Mouse (Mus musculus): ENCODE measurements at regions not wholly inside any gene's neighbourhood (a gene's known extent, or its start where the extent isn't known, plus 50 kb on each side); places are given as distances from the start of the nearest gene placed in this dataset.

- H3K4me1 ChIP-seq (ENCODE audit: control insufficient read depth, insufficient read depth, low read length), result no peaks in the 10 kb centered on the region
- ATAC-seq (peak; percentile 50; the same call in 1 of the 2 replicates), DNase-seq (ENCODE audit: low spot score) (peak; percentile 17)
- no peak overlapping the region for H3K4me3 ChIP-seq (ENCODE audit: low read depth, low read length)
- H3K9ac ChIP-seq (ENCODE audit: low read length), result no peak overlapping the region
- H3K36me3 ChIP-seq (ENCODE audit: control insufficient read depth, insufficient read depth, low read length), result no peaks in the 10 kb centered on the region
- H3K27me3 ChIP-seq (replicated peaks; ENCODE audit: control insufficient read depth, insufficient read depth, low read length), result no peaks in the 10 kb centered on the region
- 0 out of 2 replicates have a peak overlapping the region, but pooled peaks have one; percentile 3 for H3K27ac ChIP-seq (ENCODE audit: low read depth, low read length)
- no peaks in the 10 kb centered on the region for H3K9me3 ChIP-seq (replicated peaks; ENCODE audit: control insufficient read depth, low read length)
- no peak overlapping the region for H3K4me2 ChIP-seq (ENCODE audit: low read length)
- 27% methylated on average over 4 of the region's 4 CpGs for WGBS
Measured at GRCm38 (mm10) chr16:42488745-42489144, 148.3 kb upstream of the Gap43 start.

GRCm38 (mm10) chr16:42479978-42480377, 139.5 kb upstream of the Gap43 start:
- 71% methylated on average over 5 of the region's 5 CpGs for WGBS
- Histone ChIP-seq H3K27me3 (replicated peaks; ENCODE audit: control insufficient read depth, insufficient read depth, low read length) (no peaks in the 10 kb centered on the region), H3K9me3 (replicated peaks; ENCODE audit: control insufficient read depth, low read length) (no peaks in the 10 kb centered on the region), H3K4me2 (ENCODE audit: low read length) (no peak overlapping the region), H3K9ac (ENCODE audit: low read length) (no peak overlapping the region), H3K27ac (ENCODE audit: low read depth, low read length) (no peak overlapping the region), H3K4me1 (ENCODE audit: control insufficient read depth, insufficient read depth, low read length) (no peaks in the 10 kb centered on the region), H3K4me3 (ENCODE audit: low read depth, low read length) (no peak overlapping the region), H3K36me3 (ENCODE audit: control insufficient read depth, insufficient read depth, low read length) (no peaks in the 10 kb centered on the region)
- DNase-seq (ENCODE audit: low spot score) (no peak), ATAC-seq (no peak)

- no peak for ATAC-seq
Measured at GRCm38 (mm10) chr16:42466976-42467375, 126.5 kb upstream of the Gap43 start.

GRCm38 (mm10) chr16:42456335-42456984, 116.0 kb upstream of the Gap43 start:
- H3K9me3 ChIP-seq (replicated peaks; ENCODE audit: control insufficient read depth, low read length), result no peaks in the 10 kb centered on the region
- no peak overlapping the region for H3K4me3 ChIP-seq (ENCODE audit: low read depth, low read length)
- DNase-seq (ENCODE audit: low spot score) (no peak), ATAC-seq (no peak)
- H3K27ac ChIP-seq (ENCODE audit: low read depth, low read length), result no peak overlapping the region
- no peaks in the 10 kb centered on the region for H3K4me1 ChIP-seq (ENCODE audit: control insufficient read depth, insufficient read depth, low read length)
- H3K4me2 ChIP-seq (ENCODE audit: low read length), result no peak overlapping the region
- H3K27me3 ChIP-seq (replicated peaks; ENCODE audit: control insufficient read depth, insufficient read depth, low read length), result no peaks in the 10 kb centered on the region
- H3K36me3 ChIP-seq (ENCODE audit: control insufficient read depth, insufficient read depth, low read length), result no peaks in the 10 kb centered on the region
- 88% methylated on average over 8 of the region's 8 CpGs for WGBS
- no peak overlapping the region for H3K9ac ChIP-seq (ENCODE audit: low read length)

More at GRCm38 (mm10) chr16:42466976-42467375, 126.5 kb upstream of the Gap43 start:
- Histone ChIP-seq H3K9me3 (replicated peaks; ENCODE audit: control insufficient read depth, low read length) (no peaks in the 10 kb centered on the region), H3K36me3 (ENCODE audit: control insufficient read depth, insufficient read depth, low read length) (no peaks in the 10 kb centered on the region), H3K27me3 (replicated peaks; ENCODE audit: control insufficient read depth, insufficient read depth, low read length) (no peaks in the 10 kb centered on the region), H3K4me2 (ENCODE audit: low read length) (no peak overlapping the region), H3K27ac (ENCODE audit: low read depth, low read length) (no peak overlapping the region), H3K9ac (ENCODE audit: low read length) (no peak overlapping the region), H3K4me1 (ENCODE audit: control insufficient read depth, insufficient read depth, low read length) (peaks cover 4% of the 10 kb centered on the region; the same call in 1 of the 2 replicates), H3K4me3 (ENCODE audit: low read depth, low read length) (no peak overlapping the region)
- DNase-seq (ENCODE audit: low spot score), result no peak
- 23% methylated on average over 1 of the region's 1 CpGs for WGBS

GRCm38 (mm10) chr16:42453338-42453737, 112.9 kb upstream of the Gap43 start:
- 65% methylated on average over 5 of the region's 5 CpGs for WGBS
- no peak overlapping the region for H3K9ac ChIP-seq (ENCODE audit: low read length)

GRCm38 (mm10) chr16:42449840-42450444, 109.5 kb upstream of the Gap43 start:
- WGBS, result 91% methylated on average over 8 of the region's 8 CpGs
- no peak overlapping the region for H3K27ac ChIP-seq (ENCODE audit: low read depth, low read length)

More at GRCm38 (mm10) chr16:42453338-42453737, 112.9 kb upstream of the Gap43 start:
- ATAC-seq (no peak), DNase-seq (ENCODE audit: low spot score) (no peak)
- no peaks in the 10 kb centered on the region for H3K9me3 ChIP-seq (replicated peaks; ENCODE audit: control insufficient read depth, low read length)
- no peaks in the 10 kb centered on the region for H3K27me3 ChIP-seq (replicated peaks; ENCODE audit: control insufficient read depth, insufficient read depth, low read length)
- H3K4me1 ChIP-seq (ENCODE audit: control insufficient read depth, insufficient read depth, low read length), result no peaks in the 10 kb centered on the region
- no peaks in the 10 kb centered on the region for H3K36me3 ChIP-seq (ENCODE audit: control insufficient read depth, insufficient read depth, low read length)
- H3K4me3 ChIP-seq (ENCODE audit: low read depth, low read length), result no peak overlapping the region
- H3K4me2 ChIP-seq (ENCODE audit: low read length), result no peak overlapping the region
- no peak overlapping the region for H3K27ac ChIP-seq (ENCODE audit: low read depth, low read length)

GRCm38 (mm10) chr16:42444863-42445423, 104.5 kb upstream of the Gap43 start:
- no peaks in the 10 kb centered on the region for H3K9me3 ChIP-seq (replicated peaks; ENCODE audit: control insufficient read depth, low read length)
- peak overlapping the region; percentile 19 for H3K4me3 ChIP-seq (ENCODE audit: low read depth, low read length)
- peak overlapping the region; percentile 50; the same call in 1 of the 2 replicates for H3K9ac ChIP-seq (ENCODE audit: low read length)
- no peaks in the 10 kb centered on the region for H3K36me3 ChIP-seq (ENCODE audit: control insufficient read depth, insufficient read depth, low read length)
- peak overlapping the region; percentile 82 for H3K27ac ChIP-seq (ENCODE audit: low read depth, low read length)
- 15% methylated on average over 6 of the region's 6 CpGs for WGBS
- peak; percentile 81 for DNase-seq (ENCODE audit: low spot score)
- ATAC-seq, result peak; percentile 91
- peaks cover 16% of the 10 kb centered on the region; the same call in 1 of the 2 replicates for H3K4me1 ChIP-seq (ENCODE audit: control insufficient read depth, insufficient read depth, low read length)
- H3K27me3 ChIP-seq (replicated peaks; ENCODE audit: control insufficient read depth, insufficient read depth, low read length), result no peaks in the 10 kb centered on the region
- H3K4me2 ChIP-seq (ENCODE audit: low read length), result peak overlapping the region; percentile 45

More at GRCm38 (mm10) chr16:42449840-42450444, 109.5 kb upstream of the Gap43 start:
- Histone ChIP-seq H3K27me3 (replicated peaks; ENCODE audit: control insufficient read depth, insufficient read depth, low read length) (no peaks in the 10 kb centered on the region), H3K4me3 (ENCODE audit: low read depth, low read length) (no peak overlapping the region), H3K9ac (ENCODE audit: low read length) (no peak overlapping the region), H3K36me3 (ENCODE audit: control insufficient read depth, insufficient read depth, low read length) (no peaks in the 10 kb centered on the region), H3K4me1 (ENCODE audit: control insufficient read depth, insufficient read depth, low read length) (peaks cover 8% of the 10 kb centered on the region; the same call in 1 of the 2 replicates), H3K9me3 (replicated peaks; ENCODE audit: control insufficient read depth, low read length) (no peaks in the 10 kb centered on the region), H3K4me2 (ENCODE audit: low read length) (no peak overlapping the region)
- no peak for DNase-seq (ENCODE audit: low spot score)
- no peak for ATAC-seq

- peak; percentile 83 for ATAC-seq
- 27% methylated on average over 10 of the region's 10 CpGs for WGBS
- no peaks in the 10 kb centered on the region for H3K36me3 ChIP-seq (ENCODE audit: control insufficient read depth, insufficient read depth, low read length)
- peak overlapping the region; percentile 19 for H3K4me3 ChIP-seq (ENCODE audit: low read depth, low read length)
- no peaks in the 10 kb centered on the region for H3K9me3 ChIP-seq (replicated peaks; ENCODE audit: control insufficient read depth, low read length)
- peak overlapping the region; percentile 82 for H3K27ac ChIP-seq (ENCODE audit: low read depth, low read length)
- peaks cover 16% of the 10 kb centered on the region; the same call in 1 of the 2 replicates for H3K4me1 ChIP-seq (ENCODE audit: control insufficient read depth, insufficient read depth, low read length)
- H3K27me3 ChIP-seq (replicated peaks; ENCODE audit: control insufficient read depth, insufficient read depth, low read length), result no peaks in the 10 kb centered on the region
- peak overlapping the region; percentile 50; the same call in 1 of the 2 replicates for H3K9ac ChIP-seq (ENCODE audit: low read length)
- DNase-seq (ENCODE audit: low spot score), result peak; percentile 81
- H3K4me2 ChIP-seq (ENCODE audit: low read length), result peak overlapping the region; percentile 45
Measured at GRCm38 (mm10) chr16:42444408-42444862, 104.0 kb upstream of the Gap43 start.

Data from forebrain, embryonic 14.5 days (tissue).